Mouse (Mus musculus) erythroblast, embryonic 14.5 days (primary cell): Measurements from ENCODE around the gene Pcgf6.

ENCODE experiments used
- GATA1 ChIP-seq: IDR thresholded peaks from 2 replicates; pipeline ENCODE4 v1.6.1; 2012; ENCODE audit warnings: low read length, inconsistent platforms, mixed read lengths
- TAL1 ChIP-seq: IDR thresholded peaks from 3 replicates; pipeline ENCODE4 v1.6.1; 2012; ENCODE audit warnings: low read length, inconsistent platforms, mixed read lengths

DNA sequence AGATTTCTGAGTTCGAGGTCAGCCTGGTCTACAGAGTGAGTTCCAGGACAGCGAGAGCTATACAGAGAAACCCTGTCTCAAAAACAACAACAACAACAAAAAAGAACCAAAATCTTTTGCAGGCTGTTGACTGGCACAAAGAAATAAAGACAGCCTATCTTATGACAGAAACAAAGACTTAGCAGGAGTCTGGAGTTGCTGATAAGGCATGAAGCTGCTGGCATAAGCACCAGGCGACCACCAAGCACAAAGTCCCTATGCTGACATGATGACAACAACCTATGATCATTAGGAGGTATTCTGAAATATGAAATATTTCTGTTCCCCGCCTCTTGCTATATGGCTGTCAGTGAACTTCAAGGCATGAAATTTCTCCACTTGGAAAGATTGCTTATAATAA is 51.8 kb downstream of the Pcgf6 start:
- TF ChIP-seq TAL1: no peak
- TF ChIP-seq GATA1: no peak
